Mouse (Mus musculus) C2C12 (cell line): ENCODE results near the gene Olfr705.

Experiments used
- CEBPB ChIP-seq: IDR thresholded peaks from one replicate; pipeline ENCODE4 v1.6.1; 2011; ENCODE audit warnings: low read depth, mild to moderate bottlenecking, control low read depth, moderate library complexity
- CTCF ChIP-seq: IDR thresholded peaks from one replicate; pipeline ENCODE4 v1.5.1; 2011; ENCODE audit not compliant: control insufficient read depth, insufficient read depth, insufficient read length
- FOSL1 ChIP-seq: IDR thresholded peaks from one replicate; pipeline ENCODE4 v1.8.0; 2011; ENCODE audit warnings: mild to moderate bottlenecking, low read length; ENCODE audit not compliant: poor library complexity, insufficient read depth, severe bottlenecking
- MAX ChIP-seq: IDR thresholded peaks from one replicate; pipeline ENCODE4 v1.6.1; 2011; ENCODE audit warnings: mild to moderate bottlenecking, control low read depth
- MYOD1 ChIP-seq: IDR thresholded peaks from one replicate; pipeline ENCODE4 v1.6.1; 2011; ENCODE audit warnings: low read depth; ENCODE audit not compliant: control insufficient read depth, insufficient read length
- USF1 ChIP-seq: IDR thresholded peaks from one replicate; pipeline ENCODE4 v1.6.1; 2011; ENCODE audit warnings: low read depth, mild to moderate bottlenecking, control low read depth, moderate library complexity

- TF ChIP-seq USF1 = no peak
- TF ChIP-seq MAX = no peak
- no peak for TF ChIP-seq CTCF
- no peak for TF ChIP-seq FOSL1
- no peak for TF ChIP-seq MYOD1
- TF ChIP-seq CEBPB = no peak
Observed at GRCm38 (mm10) chr7:106843060-106843459, 33.6 kb downstream of the Olfr705 start, which contains the start of gene Olfr703.
